Mouse (Mus musculus): ENCODE measurements around the gene Psmd12. TPM values are rescaled to one million over a fixed set of nuclear protein-coding genes. Genes with fewer than 3 reads are reported as not detected.

Gene Psmd12
- polyA plus RNA-seq, 1 experiment: 80.2 TPM

Other genes with a start within 250 kb of the Psmd12 start
- gene Pitpnc1, start 8.8 kb upstream of the Psmd12 start, polyA plus RNA-seq (2012; rRNA removed): 9.1 TPM in 2 replicates
- 7.5 and 10.4 TPM in 2 replicates for gene Helz, start 68.4 kb downstream of the Psmd12 start, polyA plus RNA-seq (2012; rRNA removed)
- 0.06 TPM in 2 replicates for gene Cacng1, start 237.0 kb downstream of the Psmd12 start, polyA plus RNA-seq (2012; rRNA removed)

All from urinary bladder, adult 2 months (tissue).